Mouse (Mus musculus) forelimb bud, embryonic 11.5 days (tissue): ENCODE measurements at regions not wholly inside any gene's neighbourhood (a gene's known extent, or its start where the extent isn't known, plus 50 kb on each side); places are given as distances from the start of the nearest gene placed in this dataset.
"Not testable (repeated sequence)": the region's sequence is repeated elsewhere in the genome, so short reads cannot be mapped to it uniquely, and the experiment has no call there.

Experiments used
- DNase-seq: peaks from one replicate; pipeline ENCODE4 v3.0.0-alpha.2; 2012; ENCODE audit warnings: low read depth, low spot score

GRCm38 (mm10) chr13:16487292-16487691, 475.6 kb downstream of the Inhba start:
- DNase-seq: no peak

GRCm38 (mm10) chr13:16490680-16491079, 479.0 kb downstream of the Inhba start:
- DNase-seq: not testable (repeated sequence)

GRCm38 (mm10) chr13:16498052-16498451, 486.4 kb downstream of the Inhba start:
- no peak for DNase-seq

- no peak for DNase-seq
Observed at GRCm38 (mm10) chr13:16512876-16513275, 501.2 kb downstream of the Inhba start.

- DNase-seq: no peak
Observed at GRCm38 (mm10) chr13:16515195-16515594, 503.5 kb downstream of the Inhba start.

- no peak for DNase-seq
Observed at GRCm38 (mm10) chr13:16529036-16529435, 517.4 kb downstream of the Inhba start.

- no peak for DNase-seq
Observed at GRCm38 (mm10) chr13:16543771-16544170, 532.1 kb downstream of the Inhba start.

- DNase-seq: no peak
Observed at GRCm38 (mm10) chr13:16550060-16550459, 538.4 kb downstream of the Inhba start.

- no peak for DNase-seq
Observed at GRCm38 (mm10) chr13:16564988-16565387, 553.3 kb downstream of the Inhba start.

- no peak for DNase-seq
Observed at GRCm38 (mm10) chr13:16574069-16574468, 562.4 kb downstream of the Inhba start.

GRCm38 (mm10) chr13:16586286-16586685, 574.6 kb downstream of the Inhba start:
- no peak for DNase-seq

- no peak for DNase-seq
Observed at GRCm38 (mm10) chr13:16619755-16620154, 608.1 kb downstream of the Inhba start.

- DNase-seq: peak; percentile 7
Observed at GRCm38 (mm10) chr13:16626584-16626983, 614.9 kb downstream of the Inhba start.

- no peak for DNase-seq
Observed at GRCm38 (mm10) chr13:16633445-16634092, 621.9 kb downstream of the Inhba start.

GRCm38 (mm10) chr13:16636251-16636650, 624.6 kb downstream of the Inhba start:
- DNase-seq: no peak

- no peak for DNase-seq
Observed at GRCm38 (mm10) chr13:16641611-16642449, 630.2 kb downstream of the Inhba start.

- DNase-seq: no peak
Observed at GRCm38 (mm10) chr13:16642450-16642994, 630.9 kb downstream of the Inhba start.

- no peak for DNase-seq
Observed at GRCm38 (mm10) chr13:16645311-16645710, 633.7 kb downstream of the Inhba start.

GRCm38 (mm10) chr13:16646056-16646455, 634.4 kb downstream of the Inhba start:
- DNase-seq: no peak

GRCm38 (mm10) chr13:16646649-16647048, 635.0 kb downstream of the Inhba start:
- no peak for DNase-seq

GRCm38 (mm10) chr13:16656110-16656509, 644.5 kb downstream of the Inhba start:
- no peak for DNase-seq

- no peak for DNase-seq
Observed at GRCm38 (mm10) chr13:16659894-16660293, 648.2 kb downstream of the Inhba start.

GRCm38 (mm10) chr13:16668652-16669051, 657.0 kb downstream of the Inhba start:
- DNase-seq: no peak
